Mouse (Mus musculus): ENCODE data around the gene Lrfn2.

DNA sequence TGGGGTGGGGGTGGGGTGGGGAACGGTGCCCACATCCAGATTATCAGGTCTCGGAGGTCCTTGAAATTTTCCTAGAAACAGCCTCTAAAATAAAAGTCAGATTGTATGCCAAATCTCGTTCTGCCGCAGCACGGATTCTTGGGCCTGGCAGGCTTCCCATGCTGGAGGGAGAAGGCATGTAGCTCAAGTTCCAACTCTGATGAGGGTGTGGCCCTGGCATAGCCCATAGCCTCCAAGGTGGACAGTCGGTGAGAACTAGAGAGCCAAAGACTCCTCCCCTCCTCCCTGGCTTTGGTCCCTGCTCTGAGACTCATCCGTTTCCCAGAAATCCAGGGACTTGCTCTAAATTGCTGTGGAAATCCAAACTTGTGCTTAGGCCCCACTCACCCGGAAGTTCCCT lies 99.6 kb downstream of the Lrfn2 start:
- TF ChIP-seq CTCF (IDR thresholded peaks at IDR 0.05; ENCODE audit: insufficient read depth, low read depth, low read length) (no peak), POLR2A (IDR thresholded peaks at IDR 0.05; ENCODE audit: insufficient read depth, low read depth, low read length) (no peak)
